Mouse (Mus musculus) layer of hippocampus, postnatal 10 days (tissue): ENCODE results near the gene Zfp276. TPM values are rescaled to one million over a fixed set of nuclear protein-coding genes. Genes with fewer than 3 reads are reported as not detected.
A peak's percentile ranks its signal among the peaks of the same experiment; 100 is the strongest.
"Not testable (repeated sequence)": the region's sequence is repeated elsewhere in the genome, so short reads cannot be mapped to it uniquely, and the experiment has no call there.

Source experiments
- DNase-seq, 2 experiments: peaks; one replicate each; pipeline ENCODE4 v3.0.0; 2021; ENCODE audit warnings: low spot score in 2 of 2
- long read RNA-seq: library from polyadenylated mRNA; stranded (forward); transcript quantifications from one replicate; pipeline ENCODE4 v2.0.0, GENCODE M21; 2023
- total RNA-seq, 2 experiments: library from RNA; stranded (reverse); gene quantifications; 2 replicates each; pipeline ENCODE4 v1.2.3; 2021

Zfp276 gene
- 10 to 100 TPM; 23.5 to 26.1 TPM for total RNA-seq
- long read RNA-seq, full-length matches to known transcripts = 1 of 12 reads
- long read RNA-seq, partial matches to known transcripts = 0 of 12 reads
- long read RNA-seq, other reads (novel, unspliced or antisense) = 11 of 12 reads

DNA sequence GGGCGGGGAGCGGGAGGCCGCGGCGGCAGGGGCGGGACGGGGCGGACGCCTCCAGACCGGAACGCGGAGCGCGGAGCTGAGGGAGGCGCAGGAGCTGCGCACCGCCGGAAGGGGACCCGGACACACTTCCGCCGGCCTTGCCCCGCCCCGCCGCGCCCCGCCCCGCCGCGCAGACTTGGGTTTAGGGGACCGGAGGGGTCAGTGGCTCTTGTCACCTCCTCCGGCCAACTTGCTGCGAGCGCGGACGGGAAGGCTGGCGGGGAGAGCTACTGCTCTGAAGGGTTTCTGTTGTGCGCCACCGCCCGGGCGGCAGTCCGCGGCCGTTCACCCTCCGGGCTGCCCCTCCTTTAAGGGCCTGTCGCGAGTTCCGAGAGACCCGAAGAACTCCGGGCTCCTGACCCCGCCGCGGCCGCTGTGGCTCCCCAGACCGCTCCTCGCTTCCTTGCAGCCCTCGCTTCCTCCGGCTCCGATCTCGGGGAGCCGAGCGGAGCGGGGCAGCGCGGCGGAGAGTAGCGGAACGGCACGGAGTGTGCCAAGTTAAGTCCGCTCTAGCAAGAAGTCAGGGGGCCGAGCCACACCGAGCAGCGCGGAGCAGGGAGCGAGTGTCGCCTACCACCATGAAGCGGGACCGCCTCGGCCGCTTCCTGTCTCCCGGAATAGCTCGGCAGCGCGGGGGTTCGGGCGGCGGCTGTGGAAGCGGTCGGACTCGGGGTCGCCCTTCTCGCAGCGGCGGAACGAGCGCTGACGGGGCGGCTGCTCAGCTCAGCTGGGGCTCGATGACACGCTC is at the start of gene Zfp276, which contains the start of gene Vps9d1:
TSS of gene Zfp276 (plus strand) at position 97 of the 787 bp plus-strand sequence.
TSS of gene Vps9d1 (minus strand) at position 250 of the 787 bp plus-strand sequence.
- peak; percentile 87 to 92 for DNase-seq

DNA sequence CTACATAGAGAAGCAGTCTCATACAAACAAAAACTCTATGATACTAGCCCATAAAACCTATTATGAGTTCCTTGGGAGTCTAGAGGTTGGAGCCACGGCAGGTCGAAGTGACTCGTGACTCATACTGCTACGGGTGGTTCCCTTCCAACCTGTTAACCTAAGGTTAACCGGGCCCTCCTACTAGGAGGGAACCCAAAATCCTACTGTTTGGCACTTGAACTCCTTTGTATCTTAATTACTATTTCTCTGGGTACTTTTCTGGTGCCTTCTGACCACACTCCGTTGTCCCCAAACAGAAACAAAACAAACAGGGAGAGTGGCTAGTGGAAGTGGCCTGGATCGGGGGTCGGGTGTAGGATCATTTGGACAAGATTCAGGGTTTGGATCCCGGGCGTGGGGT is 42.1 kb upstream of the Zfp276 start:
- DNase-seq = no peak

DNA sequence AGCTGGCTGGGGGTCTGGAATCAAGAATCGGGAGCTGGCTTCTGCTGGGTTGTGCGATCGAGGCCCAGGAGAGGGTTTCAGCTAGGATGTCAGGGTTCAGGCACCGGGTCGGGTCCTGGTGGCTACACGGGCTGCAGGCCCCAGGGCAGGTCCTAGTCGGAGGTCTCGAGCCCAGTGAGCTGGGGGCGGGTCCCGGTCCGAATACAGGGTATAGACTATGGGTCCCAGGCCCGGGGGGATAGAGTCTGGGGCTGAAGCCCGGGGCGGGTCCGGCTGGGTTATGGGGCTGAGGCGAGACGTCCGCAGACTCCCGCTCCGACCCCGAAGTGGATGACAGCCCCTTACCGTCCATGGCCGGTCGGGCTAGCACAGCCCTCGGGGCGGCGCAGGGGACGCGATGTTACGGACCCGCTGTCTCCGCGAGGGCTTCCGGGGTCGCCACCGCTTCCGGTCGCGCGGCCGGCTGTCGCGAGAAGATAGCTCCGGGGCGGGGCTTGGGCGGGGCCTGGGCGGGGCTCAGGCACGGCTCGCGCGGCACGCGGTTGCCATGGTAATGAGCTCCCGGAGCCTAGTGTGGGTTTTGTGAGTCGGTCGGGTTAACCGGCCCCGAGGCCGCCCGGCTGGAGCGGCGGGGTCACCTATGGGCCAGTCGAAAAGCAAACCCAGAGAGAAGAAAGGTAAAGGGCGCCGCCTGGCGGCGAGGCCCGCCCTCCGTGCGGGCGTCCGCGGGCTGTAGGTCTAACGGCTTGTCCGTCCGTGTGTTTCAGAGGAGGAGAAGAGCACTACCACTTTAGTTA is 41.5 kb upstream of the Zfp276 start, which contains the start of the genes Chmp1a and Spata33:
TSS of gene Chmp1a (minus strand) at position 443 of the 797 bp plus-strand sequence.
TSS of gene Spata33 (plus strand) at position 512 of the 797 bp plus-strand sequence.
- DNase-seq = peak; percentile 83 to 87

GRCm38 (mm10) chr8:123213118-123213772 is 40.8 kb upstream of the Zfp276 start:
- no peak for DNase-seq

DNA sequence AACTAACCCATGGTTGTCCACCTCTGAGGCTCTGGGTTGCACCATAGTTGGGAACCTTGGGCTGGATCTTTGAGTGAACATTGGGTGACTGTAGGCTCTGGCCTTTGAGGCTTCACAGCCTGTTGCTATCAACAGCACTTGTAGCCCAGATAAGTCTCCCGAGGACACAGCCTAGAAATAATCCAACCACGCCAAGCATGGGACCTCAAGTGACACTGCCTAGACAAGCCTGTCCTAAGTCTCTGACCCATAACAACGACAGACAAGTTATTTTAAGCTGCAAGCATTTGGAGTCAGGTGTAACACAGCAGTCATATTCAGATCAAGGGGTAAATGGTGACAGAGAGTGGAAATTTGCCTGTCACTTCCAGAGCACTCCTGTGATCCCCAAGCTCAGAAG is 38.6 kb upstream of the Zfp276 start:
- DNase-seq = no peak

- no peak for DNase-seq
Observed at GRCm38 (mm10) chr8:123220917-123221316, 33.1 kb upstream of the Zfp276 start.

DNA sequence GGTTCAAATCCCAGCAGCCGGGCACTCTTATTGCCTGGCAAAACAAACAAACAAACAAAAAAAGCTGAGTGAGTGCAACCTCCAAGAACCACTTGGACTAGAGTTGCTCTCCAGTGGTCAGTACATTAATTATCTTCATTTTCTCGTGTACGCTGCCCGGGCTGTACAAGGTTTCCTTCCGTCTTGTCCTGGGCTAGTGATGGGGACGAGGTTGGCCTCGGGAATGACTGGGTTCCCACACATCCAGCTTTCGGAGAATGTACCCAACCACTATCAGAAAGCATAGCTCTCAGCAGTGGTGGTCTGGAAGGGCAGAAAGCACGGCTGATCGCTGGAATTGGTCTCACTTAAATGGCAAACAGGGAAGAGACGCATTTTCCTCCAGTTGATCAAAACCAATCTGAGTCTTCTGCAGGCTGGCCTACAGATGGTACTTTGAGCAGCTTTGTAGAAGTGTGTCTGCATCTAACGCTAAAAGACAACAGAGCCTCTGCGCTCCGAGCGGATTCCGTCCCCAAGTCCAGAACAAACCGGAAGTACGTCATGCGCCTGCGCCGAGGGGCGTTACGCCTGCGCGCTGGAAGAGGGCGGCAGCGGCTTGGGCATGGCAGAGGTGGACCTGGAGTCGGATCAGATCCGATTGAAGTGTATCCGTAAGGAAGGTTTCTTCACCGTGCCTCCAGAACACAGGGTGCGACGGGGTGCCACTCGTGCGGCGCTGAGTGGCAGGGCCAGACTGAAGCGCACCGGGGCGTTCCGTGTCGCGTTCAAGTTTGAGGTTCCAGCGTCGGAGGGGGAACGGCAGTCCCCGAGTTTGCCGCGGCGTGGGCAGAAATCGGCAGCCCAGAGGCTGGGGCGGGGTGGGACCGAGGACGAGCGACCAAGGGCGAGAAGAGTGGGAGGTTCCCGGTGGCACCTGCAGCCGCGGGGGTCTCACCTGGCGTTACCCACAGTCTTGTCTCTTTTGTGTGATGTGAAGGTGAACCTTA is 29.4 kb upstream of the Zfp276 start, which contains the start of gene Cdk10:
TSS of gene Cdk10 (plus strand) at position 565 of the 989 bp plus-strand sequence.
- DNase-seq = peak; percentile 92 to 93

DNA sequence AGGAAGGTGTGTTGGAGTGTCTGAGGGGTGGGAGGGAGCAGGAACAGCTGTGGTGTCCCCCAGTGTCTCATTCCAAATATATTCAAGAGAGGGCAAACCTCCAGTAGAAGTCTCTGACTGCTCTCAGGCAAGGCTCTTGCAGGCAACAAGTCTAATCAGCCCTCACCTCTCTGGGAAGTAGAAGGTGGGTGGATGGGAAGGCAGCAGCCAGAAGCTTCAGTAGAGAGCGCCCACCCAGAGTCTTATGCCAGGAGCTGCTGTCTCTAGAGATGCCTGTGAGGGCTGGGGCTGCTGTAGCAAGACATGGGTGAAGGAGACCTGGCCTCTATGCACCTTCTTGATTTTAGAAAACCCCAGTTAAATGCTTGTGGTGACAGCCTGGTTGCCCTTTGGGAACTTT is 25.6 kb upstream of the Zfp276 start:
- DNase-seq = no peak

DNA sequence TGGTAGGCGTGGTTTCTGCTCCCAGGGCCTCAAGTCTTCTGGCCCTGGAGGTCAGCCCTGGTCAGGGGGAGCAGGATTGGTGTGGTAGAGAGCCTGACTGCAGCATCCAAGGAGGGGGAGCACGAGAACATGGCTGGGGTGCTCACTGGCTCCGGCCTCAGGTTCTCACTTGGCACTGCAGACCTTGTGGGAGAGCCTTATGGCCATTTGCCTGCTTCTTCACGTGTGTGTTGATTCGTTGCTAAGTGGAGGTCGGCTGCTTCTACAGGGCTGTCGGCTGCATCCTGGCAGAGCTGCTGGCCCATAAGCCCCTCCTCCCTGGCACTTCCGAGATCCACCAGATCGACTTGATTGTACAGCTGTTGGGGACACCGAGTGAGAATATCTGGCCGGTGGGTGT is 23.7 kb upstream of the Zfp276 start:
- DNase-seq = not testable (repeated sequence)

DNA sequence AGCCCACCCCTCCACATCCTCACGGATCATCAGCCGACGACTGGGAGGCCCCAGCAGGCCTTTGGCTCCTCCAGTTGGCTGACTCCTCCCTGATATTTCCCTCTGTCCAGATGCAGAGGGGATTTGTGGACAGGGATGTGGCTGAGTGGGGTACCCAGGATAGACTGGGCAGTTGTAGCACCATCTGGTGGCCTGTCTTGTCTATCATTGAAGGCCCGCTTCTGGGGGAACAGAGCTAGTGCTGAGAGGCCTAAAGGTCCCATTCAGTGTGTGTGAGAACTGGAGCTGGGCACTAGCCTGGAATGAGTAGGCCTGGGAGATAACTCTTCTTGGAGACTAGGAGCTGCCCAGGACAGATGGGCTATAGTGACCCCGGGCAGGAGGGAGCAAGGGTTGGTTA is 22.3 kb upstream of the Zfp276 start:
- DNase-seq = peak in 1 of 2 experiments; percentile 40

DNA sequence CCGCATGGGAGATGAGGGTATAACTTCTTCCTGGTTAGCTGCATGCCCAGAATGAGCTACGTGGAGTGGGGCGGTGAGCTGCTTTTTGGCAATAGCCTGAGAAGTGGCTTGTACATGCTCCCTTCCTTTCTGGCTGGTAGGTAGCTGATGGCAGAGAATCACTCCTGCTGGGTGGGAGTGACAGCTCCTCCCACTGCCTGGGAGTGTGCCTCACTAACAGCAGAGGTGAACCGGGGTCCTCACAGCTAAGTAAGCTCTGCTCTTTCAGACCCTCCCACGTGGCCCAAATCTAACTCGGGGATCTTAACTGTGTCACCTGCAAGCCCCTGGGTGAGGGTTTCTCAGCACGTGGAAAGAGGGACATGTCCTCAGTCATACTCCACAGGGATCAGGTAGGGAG is 21.4 kb upstream of the Zfp276 start:
- peak in 1 of 2 experiments; percentile 28 for DNase-seq

DNA sequence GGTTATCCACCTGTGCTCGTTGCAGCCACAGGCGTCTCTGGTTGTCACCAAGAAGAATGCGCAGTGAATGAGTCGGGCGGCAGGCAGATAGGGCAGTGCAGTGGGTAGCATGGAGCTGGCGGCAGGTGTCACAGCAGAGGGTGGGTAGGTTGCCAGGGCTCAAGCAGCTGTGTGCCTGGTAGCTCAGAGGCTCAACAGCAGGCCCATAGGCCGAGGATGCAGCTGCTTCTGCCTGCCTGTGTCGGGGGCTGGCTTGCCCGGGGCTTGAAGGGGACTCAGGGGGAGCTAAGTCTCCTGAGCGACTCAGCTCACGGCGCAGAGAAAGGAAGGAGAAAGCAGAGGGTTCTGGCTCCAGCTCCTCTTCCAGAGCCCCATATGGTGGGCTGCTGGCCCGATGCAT is 20.7 kb upstream of the Zfp276 start:
- peak in 1 of 2 experiments; percentile 40 for DNase-seq

- DNase-seq = peak in 1 of 2 experiments; percentile 36
Observed at GRCm38 (mm10) chr8:123233760-123234159, 20.2 kb upstream of the Zfp276 start.

- peak; percentile 61 to 70 for DNase-seq
Observed at GRCm38 (mm10) chr8:123234918-123235519, 19.0 kb upstream of the Zfp276 start.

GRCm38 (mm10) chr8:123235520-123236497 is 18.2 kb upstream of the Zfp276 start, which contains the start of gene Spata2l:
Gene Spata2l (minus strand): TSS chr8:123236233.
- DNase-seq = peak; percentile 78 to 83

DNA sequence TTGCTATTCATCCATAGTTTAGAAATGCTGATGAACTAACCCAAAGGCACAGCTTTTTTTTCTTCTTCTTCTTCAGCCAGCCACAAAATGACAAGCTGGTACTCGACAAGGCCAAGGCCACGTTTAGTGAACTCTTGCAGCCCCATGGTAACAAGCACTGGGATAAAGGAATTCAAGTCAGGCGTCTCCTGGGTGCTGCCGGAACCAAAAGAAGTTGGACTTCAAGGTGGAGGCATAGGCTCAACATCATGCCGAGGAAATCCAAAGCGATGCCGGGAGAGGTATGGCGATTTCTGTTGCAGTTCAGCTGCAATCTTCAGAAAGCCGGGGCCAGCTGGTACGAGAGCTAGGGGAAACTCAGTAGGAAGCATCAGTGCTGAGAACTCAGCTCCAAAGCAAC is 14.6 kb upstream of the Zfp276 start:
- no peak for DNase-seq

- no peak for DNase-seq
Observed at GRCm38 (mm10) chr8:123242107-123242923, 11.7 kb upstream of the Zfp276 start.
